Mouse (Mus musculus) lung, embryonic 14.5 days (tissue): ENCODE data around the gene Lrch4. TPM values are rescaled to one million over a fixed set of nuclear protein-coding genes. Genes with fewer than 3 reads are reported as not detected.

Experiments
- ATAC-seq: fragments of 200-750 bp; cut with Nextera tagmentation; 2 replicates; pipeline ENCODE4 v1.8.0; 2017; ENCODE audit warnings: mild to moderate bottlenecking, moderate TSS enrichment, moderate library complexity; ENCODE audit not compliant: insufficient read depth
- DNase-seq: peaks from one replicate; pipeline ENCODE4 v3.0.0-alpha.2; 2015
- H3K27ac ChIP-seq: fragments of 300-500 bp; sonication (generic); 2 replicates; pipeline ENCODE4 v1.5.1; 2014; ENCODE audit warnings: low read depth, mild to moderate bottlenecking, moderate library complexity
- H3K27me3 ChIP-seq: fragments of 300-500 bp; sonication (generic); 2 replicates; pipeline ENCODE4 v1.6.1; 2014; ENCODE audit warnings: low read length, control low read depth; ENCODE audit not compliant: insufficient read depth
- H3K36me3 ChIP-seq: fragments of 300-500 bp; sonication (generic); 2 replicates; pipeline ENCODE4 v1.6.1; 2014; ENCODE audit warnings: control low read depth; ENCODE audit not compliant: insufficient read depth
- H3K4me1 ChIP-seq: fragments of 300-500 bp; sonication (generic); 2 replicates; pipeline ENCODE4 v1.6.1; 2014; ENCODE audit warnings: antibody characterized with exemption, control low read depth; ENCODE audit not compliant: insufficient read depth
- H3K4me2 ChIP-seq: fragments of 300-500 bp; sonication (generic); 2 replicates; pipeline ENCODE4 v1.6.1; 2014; ENCODE audit warnings: mild to moderate bottlenecking
- H3K4me3 ChIP-seq: fragments of 300-500 bp; sonication (generic); 2 replicates; pipeline ENCODE4 v1.5.1; 2014; ENCODE audit warnings: low read depth, low read length
- H3K9ac ChIP-seq: fragments of 300-500 bp; sonication (generic); 2 replicates; pipeline ENCODE4 v1.6.1; 2014
- H3K9me3 ChIP-seq: fragments of 300-500 bp; sonication (generic); 2 replicates; pipeline ENCODE4 v1.6.1; 2016; ENCODE audit warnings: low read depth, low read length, control low read depth
- CTCF ChIP-seq: IDR thresholded peaks from 2 replicates; pipeline ENCODE4 v1.5.1; 2016; ENCODE audit warnings: antibody characterized with exemption, low read depth
- WGBS: fragments of 180-500 bp; shearing (Covaris S2); extraction: QIAGEN DNeasy Blood & Tissue Kit; methylation state at CpG from one replicate; pipeline ENCODE4 v1.1.7; 2014; 5-methylcytosine and 5-hydroxymethylcytosine counted together
- polyA plus RNA-seq: library from polyadenylated mRNA; unstranded; fragments of >200 nt; fragmentation: Nextera tagmentation; extraction: Ambion mirVana; gene quantifications from 2 replicates; pipeline ENCODE4 v1.2.1, GENCODE M21; 2014

Gene Lrch4
- polyA plus RNA-seq, result 32.1 and 40.5 TPM in 2 replicates

DNA sequence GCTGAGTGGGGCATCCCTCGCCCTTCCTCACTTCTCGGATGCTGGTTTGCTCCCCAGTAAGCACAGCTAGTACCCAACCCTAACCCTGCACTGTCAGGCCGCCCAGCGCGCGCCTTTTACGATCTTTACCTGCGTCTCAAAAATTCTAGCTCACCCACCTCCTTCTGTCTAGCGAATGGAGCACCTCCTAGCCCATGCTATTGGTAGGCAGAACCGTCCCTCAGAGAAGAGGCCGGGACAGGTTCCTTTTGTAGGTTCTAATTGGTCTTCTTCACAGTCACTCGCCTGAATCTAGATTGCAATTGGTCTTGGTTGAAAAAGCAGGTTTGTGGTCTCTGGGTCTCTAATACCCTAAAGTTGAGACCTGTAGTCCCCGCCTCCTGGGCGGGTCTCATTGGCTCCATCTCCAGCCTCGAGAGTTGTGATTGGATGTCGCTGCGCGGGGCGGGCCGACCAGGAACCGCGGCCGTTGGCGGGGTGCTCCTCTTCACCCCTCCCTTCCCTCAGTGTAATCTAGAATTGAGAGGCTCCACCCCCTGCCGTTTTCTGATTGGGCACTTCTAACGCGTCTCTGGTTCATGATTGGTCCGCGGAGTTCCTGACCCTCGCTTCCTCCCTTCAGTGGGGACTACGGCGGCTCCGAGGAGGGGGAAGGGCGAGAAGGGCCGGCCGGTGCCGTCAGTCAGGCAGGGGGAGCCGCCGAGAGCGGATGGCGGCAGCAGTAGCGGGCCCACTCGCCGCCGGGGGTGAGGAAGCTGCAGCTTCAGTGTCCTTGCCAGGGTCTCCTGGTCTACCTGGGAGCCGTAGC is at the start of gene Lrch4, which contains the start of the genes Fbxo24 and Gm20605:
TSS of gene Lrch4 (plus strand) at position 624 of the 808 bp plus-strand sequence.
TSS of gene Fbxo24 (minus strand) at position 505 of the 808 bp plus-strand sequence.
TSS of gene Gm20605 (plus strand) at position 678 of the 808 bp plus-strand sequence.
- H3K27ac ChIP-seq, result peak within 1 kb of the TSS; percentile 97
- H3K9ac ChIP-seq, result peak within 1 kb of the TSS; percentile 75
- H3K9me3 ChIP-seq, result no peaks in the 10 kb centered on the region
- peaks cover 10% of the 10 kb centered on the region for H3K36me3 ChIP-seq
- H3K4me1 ChIP-seq, result peaks cover 20% of the 10 kb centered on the region
- H3K4me3 ChIP-seq, result peak within 1 kb of the TSS; percentile 94
- peak within 1 kb of the TSS; percentile 90 for H3K4me2 ChIP-seq
- 0 out of 2 replicates have a peak, but pooled peaks have one; percentile 2 for TF ChIP-seq CTCF
- ATAC-seq, result peak; percentile 97
- H3K27me3 ChIP-seq, result no peaks in the 10 kb centered on the region
- under 1% methylated on average over 46 of the region's 46 CpGs for WGBS
- DNase-seq, result peak; percentile 100

GRCm38 (mm10) chr5:137580246-137580645 is 48.7 kb upstream of the Lrch4 start:
- H3K4me1 ChIP-seq, result no peaks in the 10 kb centered on the region
- H3K4me3 ChIP-seq, result no peak overlapping the region
- H3K36me3 ChIP-seq, result no peaks in the 10 kb centered on the region
- H3K9me3 ChIP-seq, result no peaks in the 10 kb centered on the region
- H3K4me2 ChIP-seq, result no peak overlapping the region
- no peak for TF ChIP-seq CTCF
- no peak overlapping the region for H3K9ac ChIP-seq
- DNase-seq (no peak), ATAC-seq (no peak)
- H3K27ac ChIP-seq, result no peak overlapping the region
- 76% methylated on average over 6 of the region's 6 CpGs for WGBS
- peaks cover 5% of the 10 kb centered on the region; the same call in 1 of the 2 replicates for H3K27me3 ChIP-seq

- H3K9ac ChIP-seq, result no peak overlapping the region
- H3K4me1 ChIP-seq, result no peaks in the 10 kb centered on the region
- H3K9me3 ChIP-seq, result no peaks in the 10 kb centered on the region
- H3K27ac ChIP-seq, result no peak overlapping the region
- peak; percentile 37 for DNase-seq
- no peak overlapping the region for H3K4me3 ChIP-seq
- no peaks in the 10 kb centered on the region for H3K36me3 ChIP-seq
- ATAC-seq, result no peak
- peaks cover 5% of the 10 kb centered on the region; the same call in 1 of the 2 replicates for H3K27me3 ChIP-seq
- peak overlapping the region; percentile 63; the same call in 1 of the 2 replicates for H3K4me2 ChIP-seq
- TF ChIP-seq CTCF, result no peak
- 27% methylated on average over 8 of the region's 8 CpGs for WGBS
Measured at GRCm38 (mm10) chr5:137582702-137583101, 46.2 kb upstream of the Lrch4 start.

DNA sequence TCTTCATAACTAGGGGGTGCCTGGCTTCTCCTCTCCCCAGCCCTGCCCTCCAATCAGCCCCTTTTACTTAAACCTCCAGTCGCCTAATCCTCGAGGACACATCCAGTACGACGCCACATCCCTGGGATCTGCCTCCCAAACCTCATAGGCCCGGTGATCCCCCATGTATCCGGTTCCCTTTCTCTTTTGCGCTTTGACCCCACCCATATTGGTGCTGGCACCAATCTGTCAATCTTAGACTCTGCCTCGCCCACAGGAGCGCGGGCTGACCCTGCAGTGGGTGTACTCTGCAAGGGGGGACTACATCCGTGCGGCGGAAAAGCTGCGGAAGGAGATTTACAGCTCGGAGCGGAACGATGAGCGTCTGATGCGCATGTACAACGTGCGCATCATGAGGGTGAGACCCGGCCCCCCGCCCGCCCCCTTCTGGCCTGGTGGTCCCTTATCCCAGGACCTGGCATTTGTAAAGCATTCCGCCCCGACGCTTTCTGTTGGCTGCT is 45.2 kb upstream of the Lrch4 start:
- WGBS, result 15% methylated on average over 27 of the region's 27 CpGs
- ATAC-seq, result peak; percentile 76

DNA sequence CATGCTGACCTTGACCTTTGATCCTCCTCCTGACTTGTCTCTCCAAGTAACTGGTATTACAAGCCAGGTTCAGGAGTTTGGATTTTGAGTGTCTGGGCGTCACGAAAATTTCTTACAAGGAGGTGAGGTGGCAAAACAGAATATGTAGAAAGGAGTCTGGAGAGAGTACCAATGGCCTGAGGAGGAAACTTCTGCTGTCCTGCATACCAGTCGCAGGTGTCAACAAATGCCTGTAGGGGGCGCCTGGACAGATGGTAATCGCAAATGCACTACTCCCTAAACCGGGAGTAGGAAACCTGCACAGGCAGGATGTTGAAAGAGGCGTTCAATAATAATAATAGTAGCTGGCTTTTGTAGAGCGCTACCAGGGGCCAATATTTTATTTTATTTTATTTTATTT is 43.9 kb upstream of the Lrch4 start:
- Histone ChIP-seq H3K9ac (no peak overlapping the region), H3K4me1 (no peaks in the 10 kb centered on the region), H3K4me3 (no peak overlapping the region), H3K27me3 (peaks cover 5% of the 10 kb centered on the region; the same call in 1 of the 2 replicates), H3K9me3 (no peaks in the 10 kb centered on the region), H3K36me3 (no peaks in the 10 kb centered on the region), H3K27ac (no peak overlapping the region), H3K4me2 (no peak overlapping the region)
- TF ChIP-seq CTCF, result peak; percentile 58
- peak; percentile 79 for DNase-seq
- ATAC-seq, result no peak
- WGBS, result 28% methylated on average over 8 of the region's 8 CpGs

More for the DNA sequence above, 45.2 kb upstream of the Lrch4 start:
- no peaks in the 10 kb centered on the region for H3K4me1 ChIP-seq
- H3K27me3 ChIP-seq, result peaks cover 5% of the 10 kb centered on the region; the same call in 1 of the 2 replicates
- H3K27ac ChIP-seq, result no peak overlapping the region
- peak overlapping the region; percentile 47 for H3K9ac ChIP-seq
- DNase-seq, result peak; percentile 77
- no peaks in the 10 kb centered on the region for H3K9me3 ChIP-seq
- H3K36me3 ChIP-seq, result no peaks in the 10 kb centered on the region
- TF ChIP-seq CTCF, result peak; percentile 37; the same call in 1 of the 2 replicates
- peak overlapping the region; percentile 36 for H3K4me3 ChIP-seq
- H3K4me2 ChIP-seq, result peak overlapping the region; percentile 63

DNA sequence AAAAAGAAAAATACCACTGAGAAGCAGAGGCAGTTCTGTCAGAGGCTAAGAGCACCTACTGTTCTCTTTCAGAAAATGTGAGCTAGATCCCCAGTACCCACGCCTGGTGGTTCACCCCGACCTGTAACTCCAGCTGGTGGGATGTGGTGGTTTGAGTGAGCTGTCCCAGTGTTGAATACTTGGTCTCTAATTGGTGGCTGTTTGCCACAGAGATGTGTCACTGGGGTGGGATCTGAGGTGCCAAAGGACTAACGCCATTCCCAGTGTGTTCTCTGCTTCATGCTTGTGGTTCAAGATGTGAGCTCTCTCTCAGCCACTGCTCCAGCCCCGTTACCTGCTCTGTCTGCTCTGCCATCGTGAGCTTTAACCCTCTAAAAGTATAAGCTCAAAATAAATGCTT is 38.4 kb upstream of the Lrch4 start:
- no peaks in the 10 kb centered on the region for H3K9me3 ChIP-seq
- no peak overlapping the region for H3K27ac ChIP-seq
- DNase-seq (no peak), ATAC-seq (no peak)
- H3K4me3 ChIP-seq, result no peak overlapping the region
- H3K4me1 ChIP-seq, result no peaks in the 10 kb centered on the region
- H3K4me2 ChIP-seq, result no peak overlapping the region
- no peaks in the 10 kb centered on the region for H3K27me3 ChIP-seq
- H3K36me3 ChIP-seq, result no peaks in the 10 kb centered on the region
- no peak overlapping the region for H3K9ac ChIP-seq
- 65% methylated on average over 5 of the region's 5 CpGs for WGBS
- TF ChIP-seq CTCF, result no peak

- Histone ChIP-seq H3K36me3 (0 out of 2 replicates have a peak, but pooled peaks cover 6% of the 10 kb centered on the region), H3K27me3 (no peaks in the 10 kb centered on the region), H3K4me2 (no peak overlapping the region), H3K27ac (no peak overlapping the region), H3K4me1 (peaks cover 5% of the 10 kb centered on the region; the same call in 1 of the 2 replicates), H3K9me3 (no peaks in the 10 kb centered on the region), H3K4me3 (no peak overlapping the region), H3K9ac (no peak overlapping the region)
- DNase-seq (no peak), ATAC-seq (no peak)
- 76% methylated on average over 7 of the region's 7 CpGs for WGBS
- no peak for TF ChIP-seq CTCF
Measured at GRCm38 (mm10) chr5:137595921-137596320, 33.0 kb upstream of the Lrch4 start.
